Mouse (Mus musculus): ENCODE measurements around the gene Frat1. TPM values are rescaled to one million over a fixed set of nuclear protein-coding genes. Genes with fewer than 3 reads are reported as not detected.

Gene Frat1
- total RNA-seq, 4 experiments from 2014 or later, result 3.6 to 8.4 (median 6.4) TPM

Other genes starting within 250 kb of the Frat1 start
- 1 to 10 TPM; 5.1 to 8.9 (median 6.0) TPM for gene Gm340, start 247.6 kb upstream of the Frat1 start, total RNA-seq (2022)
- gene Slit1, start 86.3 kb upstream of the Frat1 start, total RNA-seq (2022), result 1 to 10 TPM in 1 of 4 experiments, under 1 TPM in 3; 0.21 to 1.7 (median 0.76) TPM
- gene Arhgap19, start 27.9 kb upstream of the Frat1 start, total RNA-seq (2022), result 10 to 100 TPM in 1 of 4 experiments, 1 to 10 TPM in 3; 8.6 to 10.0 (median 9.0) TPM
- 10 to 100 TPM in 3 of 4 experiments, 1 to 10 TPM in 1; 4.5 to 15.5 (median 12.5) TPM for gene Frat2, start 18.2 kb downstream of the Frat1 start, total RNA-seq (2022)
- 10 to 100 TPM; 30.0 to 34.9 (median 32.2) TPM for gene Rrp12, start 66.2 kb downstream of the Frat1 start, total RNA-seq (2022)
- gene Pgam1, start 82.0 kb downstream of the Frat1 start, total RNA-seq (2022), result 10 to 100 TPM; 11.0 to 34.9 (median 15.0) TPM
- gene Exosc1, start 103.5 kb downstream of the Frat1 start, total RNA-seq (2022), result 10 to 100 TPM; 16.0 to 21.6 (median 18.6) TPM
- 10 to 100 TPM; 21.3 to 24.1 (median 23.2) TPM for gene Zdhhc16, start 103.5 kb downstream of the Frat1 start, total RNA-seq (2022)
- 10 to 100 TPM in 2 of 4 experiments, 1 to 10 TPM in 2; 9.1 to 14.1 (median 9.8) TPM for gene Mms19, start 151.2 kb downstream of the Frat1 start, total RNA-seq (2022)
- gene Ubtd1, start 151.8 kb downstream of the Frat1 start, total RNA-seq (2022), result 10 to 100 TPM; 15.0 to 17.5 (median 15.8) TPM
- gene Ankrd2, start 206.0 kb downstream of the Frat1 start, total RNA-seq (2022), result 100 to 1,000 TPM; 131 to 242 (median 170) TPM
- 1 to 10 TPM; 3.0 to 4.8 (median 3.7) TPM for gene Hoga1, start 215.6 kb downstream of the Frat1 start, total RNA-seq (2022)
- gene 4933411K16Rik, start 222.3 kb downstream of the Frat1 start, total RNA-seq (2022), result under 1 TPM in 3 of 4 experiments, not detected in 1; 0.21 to 0.53 (median 0.36) TPM

Measured in gastrocnemius, adult 8-10 months (tissue).